Mouse (Mus musculus): ENCODE data around the gene Kras.
A peak's percentile ranks its signal among the peaks of the same experiment; 100 is the strongest.

Kras gene

DNA sequence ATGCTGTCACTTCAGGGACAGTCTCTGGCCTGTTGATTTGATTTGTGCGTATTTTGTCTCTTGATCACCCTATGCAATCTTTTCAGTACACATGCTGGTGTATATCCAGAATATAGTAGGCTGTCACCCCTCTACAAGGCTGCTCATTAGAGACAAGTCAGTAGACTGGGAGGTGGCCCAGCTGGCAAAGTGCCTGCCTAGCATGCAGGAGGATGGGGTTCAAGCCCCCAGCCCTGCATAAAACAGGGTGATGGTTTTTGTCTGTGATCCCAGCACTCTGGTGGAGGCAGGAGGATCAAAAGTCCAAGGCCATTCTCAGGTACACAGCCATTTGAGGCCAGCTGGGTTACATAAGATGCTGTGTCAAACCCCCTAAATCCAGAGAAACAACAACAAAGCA lies 63.9 kb downstream of the Kras start:
- no peak for DNase-seq

DNA sequence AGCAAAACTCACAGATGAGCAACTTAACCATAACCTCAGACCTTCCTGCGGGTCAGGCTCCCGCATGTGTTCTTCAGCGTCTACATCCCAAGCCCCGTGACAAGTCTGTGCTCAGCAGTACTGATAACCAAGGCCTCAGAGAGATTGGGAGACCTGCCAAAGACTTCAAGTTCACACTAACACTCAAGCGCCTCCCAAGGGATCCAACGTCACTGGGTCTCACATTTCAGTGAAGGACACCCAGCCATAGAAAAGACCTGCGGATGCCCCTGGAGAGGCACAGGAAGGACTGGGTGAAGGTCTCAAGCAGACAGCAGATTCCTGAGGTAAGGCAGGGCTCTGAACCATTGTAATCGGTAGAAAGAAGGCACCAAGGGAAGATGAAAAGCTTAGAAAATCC lies 68.0 kb downstream of the Kras start:
- no peak for DNase-seq

- peak; percentile 78 to 82 for DNase-seq
Measured at GRCm38 (mm10) chr6:145179665-145180064, 70.4 kb downstream of the Kras start.

DNA sequence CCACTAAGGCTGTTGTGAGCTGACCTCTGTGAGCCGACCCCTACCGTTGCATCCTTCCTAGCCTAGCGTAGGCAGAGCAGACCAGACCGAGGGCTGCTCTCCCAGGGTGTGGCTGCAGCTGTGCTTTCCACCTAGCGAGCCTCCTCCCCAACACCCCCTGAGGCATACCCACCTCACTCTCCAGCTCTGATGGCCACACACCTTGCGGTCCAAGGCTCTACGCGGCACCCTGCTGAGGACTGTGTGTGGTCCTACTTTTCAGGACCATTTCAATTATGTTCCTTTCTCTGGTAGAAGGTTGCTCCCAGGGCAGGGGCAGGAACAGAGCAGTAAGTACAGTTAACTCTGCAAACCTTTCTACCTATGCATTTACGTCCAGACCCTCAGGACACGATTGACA lies 73.6 kb downstream of the Kras start:
- no peak for DNase-seq

DNA sequence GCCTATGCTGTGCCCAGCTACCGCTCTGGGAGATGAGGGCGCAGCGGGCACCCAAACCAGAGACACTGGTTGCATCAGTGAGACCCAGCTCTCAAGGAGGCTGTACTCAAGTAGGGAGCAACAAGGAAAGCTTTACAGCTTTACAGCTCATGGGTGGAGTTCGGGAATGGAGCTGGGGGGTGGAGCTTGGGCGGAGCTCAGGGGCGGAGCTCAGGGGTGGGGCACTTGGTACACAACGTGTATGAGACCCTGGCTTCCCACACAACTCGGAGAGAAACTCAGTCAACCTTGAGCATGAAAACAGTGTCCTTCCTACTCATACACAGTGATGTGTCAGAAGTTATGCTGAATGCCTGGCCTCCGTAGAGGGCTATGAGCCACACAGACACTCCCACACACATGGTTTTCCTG lies 74.5 kb downstream of the Kras start:
- DNase-seq = peak in 1 of 2 experiments; percentile 22

- peak in 1 of 2 experiments; percentile 6 for DNase-seq
Measured at GRCm38 (mm10) chr6:145173781-145174191, 76.3 kb downstream of the Kras start.

DNA sequence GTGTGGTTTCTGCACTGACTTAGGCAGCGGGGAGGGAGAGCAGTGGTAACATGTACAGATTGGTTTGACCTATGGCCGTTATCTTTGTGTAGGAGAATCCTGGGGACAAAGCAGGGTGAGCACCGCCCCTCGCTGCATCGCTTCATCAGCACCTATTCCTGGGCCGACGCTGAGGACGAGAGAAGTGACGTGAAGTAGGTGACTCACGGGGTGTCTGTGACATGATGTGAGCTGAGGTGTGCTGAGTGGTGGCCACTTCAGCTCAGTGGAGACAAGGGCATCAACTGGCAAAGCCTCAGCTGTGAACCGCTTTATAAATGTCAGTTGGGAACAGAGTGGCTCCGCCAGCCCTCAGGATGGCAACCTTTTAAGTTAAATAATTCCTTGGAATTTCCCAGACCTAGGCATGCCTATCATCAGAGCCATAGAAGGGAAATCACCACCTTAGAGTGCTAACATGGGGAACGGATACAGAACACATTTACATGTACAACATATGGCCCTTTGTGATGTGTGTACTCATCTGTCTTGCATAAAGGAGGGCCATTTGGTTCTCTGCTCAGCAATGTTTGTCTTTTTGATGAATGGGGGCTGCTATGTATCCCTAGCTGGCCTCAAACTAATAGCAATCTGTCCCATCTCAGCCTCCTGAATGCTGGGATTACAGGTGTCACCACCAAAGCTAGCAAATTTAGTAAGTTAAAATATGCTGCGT lies 78.0 kb downstream of the Kras start:
- no peak for DNase-seq

Data from thymus, postnatal 36 days (tissue).